ENCODE assay signal across 7 mouse cellular contexts in genomic region chr14:121036612-121037221, GRCm38 (mm10). TPM values are rescaled to one million over a fixed set of nuclear protein-coding genes. Genes with fewer than 3 reads are reported as not detected.
A peak's percentile ranks its signal among the peaks of the same experiment; 100 is the strongest.
DNase-seq lines count a peak whose midpoint lies in the region; ATAC-seq and TF ChIP-seq lines count a peak whose summit lies in the region.

No protein-coding gene starts in this region.

- H3K36me3 ChIP-seq in C2C12 (ENCODE audit: control insufficient read depth, insufficient read depth): peaks cover 5% of the 10 kb centered on the region
- no peaks in the 10 kb centered on the region for H3K36me3 ChIP-seq in hindbrain, embryonic 14.5 days (replicated peaks; ENCODE audit: control insufficient read depth, insufficient read depth)
- H3K36me3 ChIP-seq in liver, embryonic 13.5 days: no peaks in the 10 kb centered on the region

- H3K4me1 ChIP-seq in embryonic fibroblast, embryonic 13.5 days (ENCODE audit: control insufficient read depth, insufficient read depth, low read length): peaks cover 10% of the 10 kb centered on the region; the same call in 1 of the 2 replicates
- H3K4me1 ChIP-seq in hindbrain, embryonic 14.5 days (replicated peaks; ENCODE audit: control insufficient read depth, insufficient read depth, low read length): peaks cover 30% of the 10 kb centered on the region
- H3K4me1 ChIP-seq in liver, embryonic 13.5 days (replicated peaks): peaks cover 17% of the 10 kb centered on the region

- WGBS in hindbrain, embryonic 14.5 days: 1% methylated on average over 19 of the region's 19 CpGs
- 6% methylated on average over 19 of the region's 19 CpGs for WGBS in liver, embryonic 13.5 days (ENCODE audit: insufficient replicate concordance)

- H3K27me3 ChIP-seq in C2C12 (ENCODE audit: control insufficient read depth, insufficient read depth, insufficient read length): no peaks in the 10 kb centered on the region
- peaks cover 8% of the 10 kb centered on the region; the same call in 1 of the 2 replicates for H3K27me3 ChIP-seq in hindbrain, embryonic 14.5 days (ENCODE audit: control insufficient read depth, insufficient read depth, low read length)
- H3K27me3 ChIP-seq in liver, embryonic 13.5 days: peaks cover 51% of the 10 kb centered on the region

- TF ChIP-seq CTCF in C2C12 (IDR thresholded peaks at IDR 0.05; ENCODE audit: control insufficient read depth, insufficient read depth, insufficient read length): no peak
- TF ChIP-seq CTCF in embryonic fibroblast, embryonic 13.5 days (IDR thresholded peaks at IDR 0.05; ENCODE audit: borderline replicate concordance, insufficient read depth, low read length): no peak

- no peak for ATAC-seq in hindbrain, embryonic 14.5 days (ENCODE audit: low FRiP score)
- ATAC-seq in liver, embryonic 13.5 days (ENCODE audit: low read depth): no peak

- DNase-seq in 3134 (ENCODE audit: extremely low read depth, insufficient read length, low spot score): peak; percentile 15
- peak; percentile 35 for DNase-seq in hindbrain, embryonic 14.5 days (ENCODE audit: low spot score)
- no peak for DNase-seq in liver, embryonic 13.5 days
- peak; percentile 22 for DNase-seq in retina, postnatal 1 day
- DNase-seq in spleen, adult 12 weeks (ENCODE audit: low spot score): no peak

- H3K4me3 ChIP-seq in C2C12 (ENCODE audit: insufficient read depth, poor library complexity, severe bottlenecking): peak overlapping the region; percentile 86
- peak overlapping the region; percentile 98 for H3K4me3 ChIP-seq in embryonic fibroblast, embryonic 13.5 days (ENCODE audit: insufficient read depth, low read length)
- peak overlapping the region; percentile 94 for H3K4me3 ChIP-seq in hindbrain, embryonic 14.5 days (replicated peaks; ENCODE audit: low read length)
- peak overlapping the region; percentile 62 for H3K4me3 ChIP-seq in liver, embryonic 13.5 days (replicated peaks)

- TF ChIP-seq POLR2A in embryonic fibroblast, embryonic 13.5 days (IDR thresholded peaks at IDR 0.05; ENCODE audit: low read depth, low read length): no peak

- peaks cover 45% of the 10 kb centered on the region for H3K79me3 ChIP-seq in C2C12 (ENCODE audit: low read depth)

- peak overlapping the region; percentile 91 for H3K4me2 ChIP-seq in hindbrain, embryonic 14.5 days (replicated peaks)
- H3K4me2 ChIP-seq in liver, embryonic 13.5 days: peak overlapping the region; percentile 66

- peak overlapping the region; percentile 80 for H3ac ChIP-seq in C2C12 (ENCODE audit: control insufficient read depth, insufficient read length, low read depth)

- peaks cover 50% of the 10 kb centered on the region for H3K79me2 ChIP-seq in C2C12 (ENCODE audit: control insufficient read depth, insufficient read depth)

- peak overlapping the region; percentile 97 for H3K9ac ChIP-seq in hindbrain, embryonic 14.5 days
- H3K9ac ChIP-seq in liver, embryonic 13.5 days: peak overlapping the region; percentile 67

- peak overlapping the region; percentile 96 for H3K27ac ChIP-seq in embryonic fibroblast, embryonic 13.5 days (ENCODE audit: insufficient read depth, low read length)
- peak overlapping the region; percentile 88; the same call in 1 of the 2 replicates for H3K27ac ChIP-seq in hindbrain, embryonic 14.5 days
- H3K27ac ChIP-seq in liver, embryonic 13.5 days: no peak overlapping the region

- no peaks in the 10 kb centered on the region for H3K9me3 ChIP-seq in hindbrain, embryonic 14.5 days (ENCODE audit: control insufficient read depth, low read length)
- no peaks in the 10 kb centered on the region for H3K9me3 ChIP-seq in liver, embryonic 13.5 days (replicated peaks)

TF ChIP-seq in C2C12, 6 proteins besides CTCF, POLR2A, EP300 and RAD21:
- TF ChIP-seq MAX (IDR thresholded peaks at IDR 0.05) (peak; percentile 50), USF1 (IDR thresholded peaks at IDR 0.05; ENCODE audit: low read depth) (no peak)

RNA-seq across cellular contexts. Expression of gene Farp1, which starts 1.7 kb away (rescaled TPM):
- polyA plus RNA-seq in C2C12 (2012; fragmentation: generic; extraction: Trizol): 42.6 TPM
- polyA plus RNA-seq in embryonic fibroblast, embryonic 13.5 days (2011; ENCODE audit: insufficient read length, low read depth, missing spikeins): 127 and 142 TPM in 2 replicates
- 44.6 and 45.2 TPM in 2 replicates for polyA plus RNA-seq in hindbrain, embryonic 14.5 days (2014; fragmentation: Nextera tagmentation; extraction: Ambion mirVana)
- 3.4 and 4.0 TPM in 2 replicates for polyA plus RNA-seq in liver, embryonic 13.5 days (2015; fragmentation: Nextera tagmentation; extraction: Ambion mirVana)

Comparison
In these comparisons a context has a peak if more than half of its experiments do, and no peak if none do; other contexts are left out.
1. DNase-seq: peak in 3134 (single experiment), hindbrain, embryonic 14.5 days (single experiment) and retina, postnatal 1 day (single experiment); none in liver, embryonic 13.5 days (single experiment) and spleen, adult 12 weeks (single experiment).
2. Peak in every context shown above with its lines, with median percentiles within 50 percentile points of each other: H3K4me3 ChIP-seq.